Mouse (Mus musculus): ENCODE results near the gene 1700061G19Rik. TPM values are rescaled to one million over a fixed set of nuclear protein-coding genes. Genes with fewer than 3 reads are reported as not detected.

1700061G19Rik gene
- total and polyA plus RNA-seq, 3 experiments: 0.08 to 0.29 TPM; not detected in 1

- no peak overlapping the region for H3K4me3 ChIP-seq (replicated peaks in 1 of 3; ENCODE audit: low read depth in 2 of 3, low read length in 2 of 3, poor library complexity in 1 of 3)
- in situ Hi-C loops (cut with MboI; ENCODE audit: low pct_ligation_motif_present, low pct_unique_long_range_greater_than_20kb, low sequenced_read_pairs): no loop called here
- peaks cover 11 to 48% of the 10 kb centered on the region in 2 experiments for H3K36me3 ChIP-seq (replicated peaks in 1 of 2; ENCODE audit: control insufficient read depth in 1 of 2, insufficient read depth in 1 of 2, low read length in 1 of 2)
- H3K4me1 ChIP-seq (ENCODE audit: control insufficient read depth in 1 of 2, insufficient read depth in 2 of 2): peaks cover 8 to 14% of the 10 kb centered on the region in 2 experiments
- dilution Hi-C loops (cut with MboI; ENCODE audit: extremely low pct_ligation_motif_present, extremely low pct_unique_long_range_greater_than_20kb, low sequenced_read_pairs): no loop called here
- no peak overlapping the region for H3K4me2 ChIP-seq (ENCODE audit: insufficient read depth, low read depth, poor library complexity, severe bottlenecking)
- no peak for TF ChIP-seq MAFK (IDR thresholded peaks at IDR 0.05; ENCODE audit: insufficient replicate concordance, low read length)
- peak in 1 of 2 experiments; percentile 26; a peak in 1 of 4 replicates for TF ChIP-seq CTCF (conservative IDR thresholded peaks at IDR 0.05 in 1 of 2, IDR thresholded peaks at IDR 0.05 in 1 of 2; ENCODE audit: low read depth in 2 of 2, low read length in 2 of 2)
- no peak overlapping the region for H3K27ac ChIP-seq (ENCODE audit: insufficient read depth, low read depth)
- H3K9ac ChIP-seq (ENCODE audit: insufficient read depth, low read depth): no peak overlapping the region
- H3K79me2 ChIP-seq (replicated peaks; ENCODE audit: control insufficient read depth, extremely low read depth, insufficient read depth, poor library complexity, severe bottlenecking): no peaks in the 10 kb centered on the region
- DNase-seq (ENCODE audit: extremely low read depth): no peak
- H3K27me3 ChIP-seq (replicated peaks): no peaks in the 10 kb centered on the region
- no peaks in the 10 kb centered on the region for H3K9me3 ChIP-seq (replicated peaks; ENCODE audit: low read length)
Observed at GRCm38 (mm10) chr17:56888050-56888449, 12.8 kb downstream of the 1700061G19Rik start.

GRCm38 (mm10) chr17:56890018-56890417, 14.7 kb downstream of the 1700061G19Rik start:
- H3K4me1 ChIP-seq (ENCODE audit: control insufficient read depth in 1 of 2, insufficient read depth in 2 of 2): peaks cover 0 to under 1% of the 10 kb centered on the region in 2 experiments; a peak in 1 of 4 replicates
- no peak overlapping the region for H3K4me3 ChIP-seq (replicated peaks in 1 of 3; ENCODE audit: low read depth in 2 of 3, low read length in 2 of 3, poor library complexity in 1 of 3)
- no peak overlapping the region for H3K9ac ChIP-seq (ENCODE audit: insufficient read depth, low read depth)
- H3K27me3 ChIP-seq (replicated peaks): no peaks in the 10 kb centered on the region
- TF ChIP-seq POLR2A (IDR thresholded peaks at IDR 0.05; ENCODE audit: low read depth, low read length): no peak
- TF ChIP-seq KAT2A (IDR thresholded peaks at IDR 0.05; ENCODE audit: insufficient replicate concordance, low read length): no peak
- no peak for TF ChIP-seq UBTF (IDR thresholded peaks at IDR 0.05; ENCODE audit: low read depth, low read length)
- TF ChIP-seq CTCF (conservative IDR thresholded peaks at IDR 0.05 in 1 of 2, IDR thresholded peaks at IDR 0.05 in 1 of 2; ENCODE audit: low read depth in 2 of 2, low read length in 2 of 2): no peak
- TF ChIP-seq USF1 (IDR thresholded peaks at IDR 0.05; ENCODE audit: low read depth, low read length): no peak
- no peak for TF ChIP-seq SMC3 (IDR thresholded peaks at IDR 0.05; ENCODE audit: low read depth, low read length)
- no peak for TF ChIP-seq EP300 (IDR thresholded peaks at IDR 0.05; ENCODE audit: low read length)
- no peak for TF ChIP-seq TBP (conservative IDR thresholded peaks at IDR 0.05; ENCODE audit: low read depth, low read length)
- peaks cover 28 to 68% of the 10 kb centered on the region in 2 experiments for H3K36me3 ChIP-seq (replicated peaks in 1 of 2; ENCODE audit: control insufficient read depth in 1 of 2, insufficient read depth in 1 of 2, low read length in 1 of 2)
- in situ Hi-C loops (cut with MboI; ENCODE audit: low pct_ligation_motif_present, low pct_unique_long_range_greater_than_20kb, low sequenced_read_pairs) (loop anchor here (5.0 kb wide), 1 partner anchor 62 kb away; no protein-coding TSS in a partner anchor), dilution Hi-C loops (cut with MboI; ENCODE audit: extremely low pct_ligation_motif_present, extremely low pct_unique_long_range_greater_than_20kb, low sequenced_read_pairs) (no loop called here)
- no peaks in the 10 kb centered on the region for H3K79me2 ChIP-seq (replicated peaks; ENCODE audit: control insufficient read depth, extremely low read depth, insufficient read depth, poor library complexity, severe bottlenecking)
- no peak overlapping the region for H3K27ac ChIP-seq (ENCODE audit: insufficient read depth, low read depth)
- no peaks in the 10 kb centered on the region for H3K9me3 ChIP-seq (replicated peaks; ENCODE audit: low read length)
- no peak for DNase-seq (ENCODE audit: extremely low read depth)
- no peak overlapping the region for H3K4me2 ChIP-seq (ENCODE audit: insufficient read depth, low read depth, poor library complexity, severe bottlenecking)

- dilution Hi-C loops (cut with MboI; ENCODE audit: extremely low pct_ligation_motif_present, extremely low pct_unique_long_range_greater_than_20kb, low sequenced_read_pairs): no loop called here
- H3K4me1 ChIP-seq (ENCODE audit: control insufficient read depth in 1 of 2, insufficient read depth in 2 of 2): peaks cover 0 to under 1% of the 10 kb centered on the region in 2 experiments; a peak in 1 of 4 replicates
- DNase-seq (ENCODE audit: extremely low read depth): no peak
- no peak overlapping the region for H3K4me3 ChIP-seq (replicated peaks in 1 of 3; ENCODE audit: low read depth in 2 of 3, low read length in 2 of 3, poor library complexity in 1 of 3)
- TF ChIP-seq HCFC1 (IDR thresholded peaks at IDR 0.05; ENCODE audit: low read depth, low read length): no peak
- TF ChIP-seq JUN (IDR thresholded peaks at IDR 0.05; ENCODE audit: insufficient read depth, low read depth, low read length): no peak
- TF ChIP-seq POLR2AphosphoS2 (IDR thresholded peaks at IDR 0.05; ENCODE audit: low read depth, low read length): no peak
- TF ChIP-seq E2F4 (IDR thresholded peaks at IDR 0.05; ENCODE audit: insufficient replicate concordance, low read depth, low read length): no peak
- TF ChIP-seq MAZ (IDR thresholded peaks at IDR 0.05; ENCODE audit: low read depth, low read length): no peak
- TF ChIP-seq KAT2A (IDR thresholded peaks at IDR 0.05; ENCODE audit: insufficient replicate concordance, low read length): no peak
- TF ChIP-seq MXI1 (IDR thresholded peaks at IDR 0.05; ENCODE audit: low read depth, low read length): no peak
- no peak for TF ChIP-seq CTCF (conservative IDR thresholded peaks at IDR 0.05 in 1 of 2, IDR thresholded peaks at IDR 0.05 in 1 of 2; ENCODE audit: low read depth in 2 of 2, low read length in 2 of 2)
- TF ChIP-seq TBP (conservative IDR thresholded peaks at IDR 0.05; ENCODE audit: low read depth, low read length): no peak
- no peak for TF ChIP-seq ZC3H11A (IDR thresholded peaks at IDR 0.05; ENCODE audit: low read depth, low read length)
- TF ChIP-seq PAX5 (IDR thresholded peaks at IDR 0.05; ENCODE audit: low read length): no peak
- H3K9ac ChIP-seq (ENCODE audit: insufficient read depth, low read depth): no peak overlapping the region
- no peaks in the 10 kb centered on the region for H3K9me3 ChIP-seq (replicated peaks; ENCODE audit: low read length)
- no peaks in the 10 kb centered on the region for H3K27me3 ChIP-seq (replicated peaks)
- in situ Hi-C loops (cut with MboI; ENCODE audit: low pct_ligation_motif_present, low pct_unique_long_range_greater_than_20kb, low sequenced_read_pairs): no loop called here
- no peak overlapping the region for H3K27ac ChIP-seq (ENCODE audit: insufficient read depth, low read depth)
- H3K79me2 ChIP-seq (replicated peaks; ENCODE audit: control insufficient read depth, extremely low read depth, insufficient read depth, poor library complexity, severe bottlenecking): no peaks in the 10 kb centered on the region
- H3K4me2 ChIP-seq (ENCODE audit: insufficient read depth, low read depth, poor library complexity, severe bottlenecking): no peak overlapping the region
- peaks cover 73 to 98% of the 10 kb centered on the region in 2 experiments for H3K36me3 ChIP-seq (replicated peaks in 1 of 2; ENCODE audit: control insufficient read depth in 1 of 2, insufficient read depth in 1 of 2, low read length in 1 of 2)
Observed at GRCm38 (mm10) chr17:56895368-56895918, 20.2 kb downstream of the 1700061G19Rik start.

Measured in CH12.LX (cell line).